Mouse (Mus musculus) hindlimb bud, embryonic 11.5 days (tissue): ENCODE measurements at regions not wholly inside any gene's neighbourhood (a gene's known extent, or its start where the extent isn't known, plus 50 kb on each side); places are given as distances from the start of the nearest gene placed in this dataset.

ENCODE experiments used
- DNase-seq: peaks from one replicate; pipeline ENCODE4 v3.0.0-alpha.2; 2012; ENCODE audit warnings: low read depth, low spot score; ENCODE audit errors: extremely low spot score

- no peak for DNase-seq
These were observed 149.1 kb upstream of the Mast4 start for GRCm38 (mm10) chr13:103483392-103483791.

GRCm38 (mm10) chr13:103476328-103476727, 142.0 kb upstream of the Mast4 start:
- no peak for DNase-seq

GRCm38 (mm10) chr13:103472216-103472615, 137.9 kb upstream of the Mast4 start:
- no peak for DNase-seq

GRCm38 (mm10) chr13:103470141-103470540, 135.8 kb upstream of the Mast4 start:
- DNase-seq, result no peak

- no peak for DNase-seq
These were observed 126.2 kb upstream of the Mast4 start for GRCm38 (mm10) chr13:103460499-103460898.

- DNase-seq, result no peak
These were observed 125.3 kb upstream of the Mast4 start for GRCm38 (mm10) chr13:103459486-103460147.

GRCm38 (mm10) chr13:103452837-103453236, 118.5 kb upstream of the Mast4 start:
- no peak for DNase-seq

- no peak for DNase-seq
These were observed 96.3 kb upstream of the Mast4 start for GRCm38 (mm10) chr13:103430589-103430988.

- DNase-seq, result no peak
These were observed 89.7 kb upstream of the Mast4 start for GRCm38 (mm10) chr13:103424011-103424410.

- DNase-seq, result no peak
These were observed 89.1 kb upstream of the Mast4 start for GRCm38 (mm10) chr13:103423417-103423816.

- DNase-seq, result no peak
These were observed 88.7 kb upstream of the Mast4 start for GRCm38 (mm10) chr13:103422997-103423396.

- no peak for DNase-seq
These were observed 84.8 kb upstream of the Mast4 start for GRCm38 (mm10) chr13:103419146-103419545.

GRCm38 (mm10) chr13:103417256-103417655, 83.0 kb upstream of the Mast4 start:
- no peak for DNase-seq

GRCm38 (mm10) chr13:103415335-103415734, 81.0 kb upstream of the Mast4 start:
- no peak for DNase-seq

- no peak for DNase-seq
These were observed 78.3 kb upstream of the Mast4 start for GRCm38 (mm10) chr13:103412566-103412965.

GRCm38 (mm10) chr13:103409286-103409685, 75.0 kb upstream of the Mast4 start:
- no peak for DNase-seq

- DNase-seq, result no peak
These were observed 62.3 kb upstream of the Mast4 start for GRCm38 (mm10) chr13:103396526-103397020.

GRCm38 (mm10) chr13:103396099-103396498, 61.8 kb upstream of the Mast4 start:
- DNase-seq, result no peak

- DNase-seq, result no peak
These were observed 58.3 kb upstream of the Mast4 start for GRCm38 (mm10) chr13:103392581-103392980.

- DNase-seq, result no peak
These were observed 57.1 kb upstream of the Mast4 start for GRCm38 (mm10) chr13:103391396-103391795.

GRCm38 (mm10) chr13:103390991-103391390, 56.7 kb upstream of the Mast4 start:
- DNase-seq, result no peak

- DNase-seq, result no peak
These were observed 52.7 kb upstream of the Mast4 start for GRCm38 (mm10) chr13:103386948-103387347.
